Mouse (Mus musculus): ENCODE data around the gene Cd200r1. TPM values are rescaled to one million over a fixed set of nuclear protein-coding genes. Genes with fewer than 3 reads are reported as not detected.

Gene Cd200r1
- 0.62 and 0.81 TPM in 2 replicates for polyA plus RNA-seq (2015; fragmentation: Nextera tagmentation; extraction: Ambion mirVana)

DNA sequence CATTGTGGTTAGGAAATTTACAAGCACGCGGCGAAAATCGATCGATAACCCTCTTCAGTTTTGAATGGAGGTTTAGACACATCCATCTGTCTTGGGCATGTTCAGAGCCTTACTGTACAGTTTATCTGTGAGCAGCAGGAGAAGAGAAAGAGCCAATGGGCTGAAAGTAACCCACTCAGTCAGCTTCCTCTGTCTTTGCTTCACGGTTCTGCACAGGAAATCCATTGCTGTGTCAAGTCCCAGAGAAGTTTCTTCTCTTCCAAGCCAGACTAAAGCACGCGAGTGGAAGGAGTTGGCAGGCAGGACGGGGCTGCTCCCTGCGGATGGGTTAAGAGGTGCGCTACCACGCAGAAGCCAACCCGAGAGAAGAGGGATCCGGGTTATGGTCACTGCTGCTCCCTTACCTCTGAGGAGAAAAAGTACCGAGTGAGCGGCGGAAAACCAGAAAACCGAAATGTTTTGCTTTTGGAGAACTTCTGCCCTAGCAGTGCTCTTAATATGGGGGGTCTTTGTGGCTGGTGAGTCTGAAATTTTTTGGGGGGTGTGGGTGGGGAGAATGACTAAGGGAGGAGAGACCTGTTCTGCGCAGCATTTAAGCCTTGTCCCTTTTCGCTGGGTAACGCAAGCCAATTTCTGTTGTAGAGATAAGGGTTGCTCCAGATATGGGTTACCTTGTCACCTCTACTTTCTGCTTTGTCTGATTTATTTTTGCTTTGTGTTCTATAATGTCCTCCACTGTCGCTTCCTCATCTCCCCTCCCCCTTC is at the start of gene Cd200r1:
TSS of gene Cd200r1 (plus strand) at position 182 of the 765 bp plus-strand sequence.
- no peak for ATAC-seq (ENCODE audit: low read depth)
- Histone ChIP-seq H3K4me3 (no peak within 1 kb of the TSS), H3K4me1 (replicated peaks) (no peaks in the 10 kb centered on the region), H3K36me3 (no peaks in the 10 kb centered on the region), H3K27ac (replicated peaks) (no peak within 1 kb of the TSS), H3K27me3 (no peaks in the 10 kb centered on the region), H3K4me2 (no peak within 1 kb of the TSS), H3K9ac (no peak within 1 kb of the TSS), H3K9me3 (no peaks in the 10 kb centered on the region)
- WGBS = 84% methylated on average over 22 of the region's 22 CpGs

DNA sequence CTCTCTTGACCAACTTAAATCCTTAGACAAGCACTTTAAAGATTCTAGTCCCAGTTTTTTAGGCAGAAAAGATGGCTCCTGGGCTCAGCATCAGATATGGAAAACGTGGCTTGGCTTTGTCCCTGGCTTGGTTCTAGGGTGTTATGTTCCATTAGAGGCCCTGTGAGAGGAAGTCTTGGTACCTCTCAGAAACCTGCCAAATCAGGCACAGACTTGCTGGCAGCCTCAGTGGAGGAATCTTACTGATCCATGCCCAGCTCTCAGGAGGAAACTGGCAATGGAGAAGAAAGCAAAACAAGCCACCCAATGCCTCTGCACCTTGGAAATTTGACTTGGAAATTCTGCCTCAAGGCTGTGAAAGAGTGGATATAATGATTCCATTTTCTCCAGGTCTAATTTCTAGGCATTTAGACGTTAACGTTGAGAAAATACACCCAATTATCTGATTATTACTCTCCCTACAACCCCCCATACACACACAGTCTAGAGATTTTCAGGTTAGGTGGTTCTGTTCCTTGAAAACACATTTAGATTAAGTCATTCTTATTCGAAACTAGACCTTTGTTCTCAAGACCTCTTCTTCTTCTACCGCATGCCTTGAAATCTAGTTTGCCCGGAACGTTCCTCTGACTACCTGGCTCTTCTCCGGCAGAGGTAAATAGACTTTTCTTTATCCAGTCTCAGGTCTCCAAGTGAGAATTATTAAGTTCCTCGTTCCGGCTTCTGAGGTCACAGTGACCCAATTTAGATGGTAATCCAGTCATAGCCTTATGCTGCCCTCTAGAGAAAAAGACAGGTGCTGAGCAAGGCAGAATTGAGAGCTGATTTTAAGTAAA is 49.0 kb upstream of the Cd200r1 start:
- Histone ChIP-seq H3K9ac (no peak overlapping the region), H3K4me1 (replicated peaks) (peaks cover 8% of the 10 kb centered on the region), H3K4me3 (no peak overlapping the region), H3K9me3 (no peaks in the 10 kb centered on the region), H3K36me3 (peaks cover 11% of the 10 kb centered on the region; the same call in 1 of the 2 replicates), H3K27me3 (no peaks in the 10 kb centered on the region), H3K4me2 (no peak overlapping the region), H3K27ac (replicated peaks) (peak overlapping the region; percentile 46; the same call in 1 of the 2 replicates)
- WGBS = 37% methylated on average over 10 of the region's 10 CpGs
- peak; percentile 70 for ATAC-seq (ENCODE audit: low read depth)

DNA sequence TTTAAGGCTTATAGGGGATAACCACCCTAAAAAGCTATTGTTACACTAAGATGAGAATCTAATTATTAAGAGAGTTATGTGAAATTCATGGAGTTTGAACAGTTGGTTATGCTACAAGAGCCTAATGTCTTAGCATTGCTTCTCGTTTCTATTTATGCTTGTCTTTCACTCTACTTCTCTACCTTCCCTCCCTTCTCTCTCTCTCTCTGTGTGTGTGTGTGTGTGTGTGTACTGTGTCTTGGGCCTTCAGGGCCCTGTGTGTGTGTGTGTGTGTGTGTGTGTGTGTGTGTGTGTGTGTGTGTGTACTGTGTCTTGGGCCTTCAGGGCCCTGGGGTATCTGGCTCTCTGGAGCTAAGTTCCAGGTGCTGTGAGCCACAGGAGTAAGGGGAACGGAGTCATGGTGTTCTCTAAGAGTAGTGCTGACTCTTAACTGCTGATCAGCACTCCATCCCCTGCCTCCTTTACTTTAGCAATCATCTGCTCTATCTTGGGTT is 48.3 kb upstream of the Cd200r1 start:
- peak overlapping the region; percentile 41; the same call in 1 of the 2 replicates for H3K9ac ChIP-seq
- H3K4me2 ChIP-seq = no peak overlapping the region
- peaks cover 8% of the 10 kb centered on the region for H3K4me1 ChIP-seq (replicated peaks)
- H3K27ac ChIP-seq (replicated peaks) = no peak overlapping the region
- peaks cover 11% of the 10 kb centered on the region; the same call in 1 of the 2 replicates for H3K36me3 ChIP-seq
- WGBS = 70% methylated on average over 2 of the region's 2 CpGs
- H3K9me3 ChIP-seq = no peaks in the 10 kb centered on the region
- H3K27me3 ChIP-seq = no peaks in the 10 kb centered on the region
- ATAC-seq (ENCODE audit: low read depth) = peak; percentile 65; the same call in 1 of the 2 replicates
- no peak overlapping the region for H3K4me3 ChIP-seq

DNA sequence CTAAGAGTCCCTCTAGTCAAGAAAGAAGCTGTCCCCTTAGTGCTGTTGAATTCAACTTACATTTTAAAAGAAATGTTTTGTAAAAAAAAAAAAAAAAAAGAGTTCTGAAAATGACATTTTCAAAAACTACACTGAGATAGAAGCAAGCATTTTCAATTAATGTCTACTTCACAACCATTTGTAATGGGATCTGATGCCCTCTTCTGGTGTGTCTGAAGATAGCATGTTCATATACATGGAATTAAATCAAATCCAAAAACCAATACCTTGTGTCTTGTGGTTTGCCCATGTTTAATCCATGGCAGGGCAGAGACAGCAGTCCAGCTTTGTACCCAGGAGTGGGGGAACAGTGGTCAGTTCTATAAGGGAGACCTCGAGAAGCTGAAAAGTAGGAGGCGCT is 47.7 kb upstream of the Cd200r1 start:
- H3K4me3 ChIP-seq = no peak overlapping the region
- no peaks in the 10 kb centered on the region for H3K9me3 ChIP-seq
- H3K4me2 ChIP-seq = no peak overlapping the region
- H3K9ac ChIP-seq = no peak overlapping the region
- no peaks in the 10 kb centered on the region for H3K27me3 ChIP-seq
- peaks cover 12% of the 10 kb centered on the region for H3K4me1 ChIP-seq (replicated peaks)
- no peak for ATAC-seq (ENCODE audit: low read depth)
- H3K36me3 ChIP-seq = peaks cover 11% of the 10 kb centered on the region; the same call in 1 of the 2 replicates
- no peak overlapping the region for H3K27ac ChIP-seq (replicated peaks)
- 77% methylated on average over 2 of the region's 2 CpGs for WGBS

DNA sequence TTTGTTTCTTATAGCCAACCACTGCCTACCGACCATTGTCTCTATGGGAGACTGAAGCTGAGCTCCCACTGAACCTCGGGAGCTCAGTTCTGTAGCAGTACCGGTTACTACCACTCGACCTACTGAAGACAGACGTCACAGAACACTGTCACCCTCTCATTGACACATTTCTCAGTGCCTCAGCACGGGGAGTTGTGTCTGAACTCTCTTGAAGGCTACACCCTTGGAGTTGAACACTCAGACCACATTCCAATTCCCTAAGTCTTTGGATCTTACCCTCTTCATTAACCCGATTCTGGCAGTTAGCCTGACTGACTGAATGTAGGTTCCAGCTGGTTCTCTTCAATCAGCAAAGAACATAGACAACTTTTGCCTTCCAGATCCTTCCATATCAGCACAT is 46.2 kb upstream of the Cd200r1 start:
- H3K36me3 ChIP-seq = peaks cover 11% of the 10 kb centered on the region; the same call in 1 of the 2 replicates
- H3K27ac ChIP-seq (replicated peaks) = no peak overlapping the region
- no peak for ATAC-seq (ENCODE audit: low read depth)
- no peak overlapping the region for H3K9ac ChIP-seq
- H3K27me3 ChIP-seq = no peaks in the 10 kb centered on the region
- no peaks in the 10 kb centered on the region for H3K9me3 ChIP-seq
- WGBS = 75% methylated on average over 7 of the region's 7 CpGs
- no peak overlapping the region for H3K4me3 ChIP-seq
- no peak overlapping the region for H3K4me2 ChIP-seq
- peaks cover 21% of the 10 kb centered on the region for H3K4me1 ChIP-seq (replicated peaks)

DNA sequence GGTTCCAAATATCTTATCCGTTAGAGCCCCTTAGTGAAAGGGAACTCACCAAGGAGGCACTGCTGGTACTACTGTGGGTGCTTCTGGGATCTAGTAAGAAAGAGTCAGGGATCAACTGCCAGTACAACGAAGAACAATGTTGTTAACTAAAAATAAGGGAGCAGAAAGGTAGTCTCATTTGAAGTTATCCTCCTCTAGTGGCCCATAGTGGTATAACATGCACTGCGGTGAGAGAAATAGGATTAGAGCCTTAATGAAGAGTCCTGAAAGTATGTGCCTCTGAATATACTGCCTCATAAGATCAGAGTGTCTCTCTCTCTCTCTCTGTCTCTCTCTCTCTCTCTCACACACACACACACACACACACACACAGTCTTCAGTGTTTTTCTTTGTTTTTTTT is 45.0 kb upstream of the Cd200r1 start:
- Histone ChIP-seq H3K27me3 (no peaks in the 10 kb centered on the region), H3K4me1 (replicated peaks) (peaks cover 29% of the 10 kb centered on the region), H3K9me3 (no peaks in the 10 kb centered on the region), H3K9ac (no peak overlapping the region), H3K4me2 (no peak overlapping the region), H3K4me3 (no peak overlapping the region), H3K36me3 (peaks cover 11% of the 10 kb centered on the region; the same call in 1 of the 2 replicates), H3K27ac (replicated peaks) (no peak overlapping the region)
- WGBS = 82% methylated on average over 3 of the region's 3 CpGs
- ATAC-seq (ENCODE audit: low read depth) = no peak

DNA sequence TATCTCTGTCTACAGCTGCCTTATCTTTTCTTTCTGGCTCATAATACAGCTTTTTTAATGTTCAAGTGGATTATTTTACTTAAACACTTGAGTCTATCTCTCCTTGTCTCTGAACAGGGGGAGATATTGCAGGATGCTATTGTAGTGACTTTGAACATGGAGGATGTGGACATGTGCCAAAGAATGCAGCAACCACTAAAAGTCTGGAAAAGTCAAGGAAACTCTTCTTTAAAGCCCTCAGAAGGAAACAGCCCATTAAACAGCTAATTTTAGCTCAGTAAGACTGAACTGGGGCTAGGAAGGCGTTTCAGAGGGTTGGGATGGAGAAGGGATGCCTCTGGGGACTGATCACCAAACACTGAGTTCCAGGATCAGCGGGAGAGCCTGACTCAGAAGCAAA is 42.9 kb upstream of the Cd200r1 start:
- WGBS = 82% methylated on average over 2 of the region's 2 CpGs
- H3K4me2 ChIP-seq = no peak overlapping the region

DNA sequence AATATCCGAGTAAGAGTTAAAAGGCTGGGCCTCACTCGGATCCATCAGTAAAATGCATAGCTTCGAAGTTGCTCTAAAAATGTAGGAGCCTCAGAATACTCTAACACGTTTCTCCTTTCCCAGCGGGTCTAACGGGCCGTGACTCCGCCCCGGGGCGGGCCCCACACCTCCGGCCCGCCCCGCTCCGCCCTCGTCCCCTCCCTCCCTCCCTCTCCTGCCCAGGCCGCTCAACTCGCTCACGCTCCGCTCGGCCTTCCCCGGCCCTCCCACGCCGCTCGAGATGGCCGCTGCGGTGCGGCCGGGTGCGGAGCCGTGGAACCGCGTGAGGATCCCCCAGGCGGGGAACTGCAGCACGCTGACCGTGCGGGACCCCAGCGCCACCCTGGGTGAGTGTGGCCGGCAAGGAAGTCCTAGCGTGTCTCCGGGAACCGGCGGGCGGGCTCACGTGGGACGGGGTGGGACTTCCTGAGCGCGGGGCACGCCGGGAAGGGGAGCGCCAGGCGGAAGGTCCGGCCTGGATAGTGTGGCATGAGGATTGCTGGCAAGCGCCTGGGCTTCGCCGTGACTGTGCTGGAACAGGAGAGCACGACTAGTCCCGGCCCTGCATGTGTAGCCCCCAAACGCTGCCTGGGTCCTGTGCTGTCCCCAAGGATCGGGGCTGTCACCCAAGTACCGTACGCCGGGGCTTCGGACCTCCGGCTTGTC is 41.3 kb upstream of the Cd200r1 start, which contains the start of gene Nepro:
TSS of gene Nepro (plus strand) at position 219 of the 705 bp plus-strand sequence.
- Histone ChIP-seq H3K4me1 (replicated peaks) (peaks cover 29% of the 10 kb centered on the region), H3K9ac (peak within 1 kb of the TSS; percentile 82), H3K27me3 (no peaks in the 10 kb centered on the region), H3K36me3 (peaks cover 19% of the 10 kb centered on the region), H3K27ac (replicated peaks) (peak within 1 kb of the TSS; percentile 93), H3K4me3 (peak within 1 kb of the TSS; percentile 73), H3K4me2 (peak within 1 kb of the TSS; percentile 72), H3K9me3 (no peaks in the 10 kb centered on the region)
- peak; percentile 97 for ATAC-seq (ENCODE audit: low read depth)
- under 1% methylated on average over 64 of the region's 64 CpGs for WGBS

More for the DNA sequence above, 42.9 kb upstream of the Cd200r1 start:
- no peaks in the 10 kb centered on the region for H3K27me3 ChIP-seq
- no peak overlapping the region for H3K4me3 ChIP-seq
- no peak for ATAC-seq (ENCODE audit: low read depth)
- H3K4me1 ChIP-seq (replicated peaks) = peaks cover 29% of the 10 kb centered on the region
- no peak overlapping the region for H3K9ac ChIP-seq
- H3K27ac ChIP-seq (replicated peaks) = no peak overlapping the region
- peaks cover 13% of the 10 kb centered on the region for H3K36me3 ChIP-seq
- no peaks in the 10 kb centered on the region for H3K9me3 ChIP-seq

DNA sequence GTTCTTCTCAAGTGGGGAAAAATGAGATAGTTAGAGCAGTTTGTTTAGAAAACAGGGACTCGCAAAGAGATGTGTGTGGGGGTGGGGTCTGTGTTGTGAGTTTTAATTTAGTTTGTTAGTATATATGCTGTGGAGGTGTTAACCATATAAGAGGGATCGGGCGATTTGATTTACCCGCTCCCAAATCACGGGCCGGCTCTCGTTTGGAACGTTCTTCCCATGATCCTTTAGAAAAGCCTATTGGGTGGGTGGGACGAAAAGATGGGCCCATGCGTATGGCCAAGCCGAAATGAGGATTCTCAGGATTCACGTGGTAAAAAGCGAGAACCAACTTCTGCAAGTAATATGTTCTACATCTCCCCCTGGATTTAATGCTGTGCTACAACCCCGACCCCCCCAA is 40.7 kb upstream of the Cd200r1 start:
- peaks cover 29% of the 10 kb centered on the region for H3K4me1 ChIP-seq (replicated peaks)
- no peaks in the 10 kb centered on the region for H3K9me3 ChIP-seq
- peak overlapping the region; percentile 82 for H3K9ac ChIP-seq
- WGBS = under 1% methylated on average over 14 of the region's 14 CpGs
- H3K36me3 ChIP-seq = peaks cover 18% of the 10 kb centered on the region
- H3K27ac ChIP-seq (replicated peaks) = peak overlapping the region; percentile 93
- peak; percentile 55 for ATAC-seq (ENCODE audit: low read depth)
- peak overlapping the region; percentile 72 for H3K4me2 ChIP-seq
- H3K27me3 ChIP-seq = no peaks in the 10 kb centered on the region
- peak overlapping the region; percentile 73 for H3K4me3 ChIP-seq

DNA sequence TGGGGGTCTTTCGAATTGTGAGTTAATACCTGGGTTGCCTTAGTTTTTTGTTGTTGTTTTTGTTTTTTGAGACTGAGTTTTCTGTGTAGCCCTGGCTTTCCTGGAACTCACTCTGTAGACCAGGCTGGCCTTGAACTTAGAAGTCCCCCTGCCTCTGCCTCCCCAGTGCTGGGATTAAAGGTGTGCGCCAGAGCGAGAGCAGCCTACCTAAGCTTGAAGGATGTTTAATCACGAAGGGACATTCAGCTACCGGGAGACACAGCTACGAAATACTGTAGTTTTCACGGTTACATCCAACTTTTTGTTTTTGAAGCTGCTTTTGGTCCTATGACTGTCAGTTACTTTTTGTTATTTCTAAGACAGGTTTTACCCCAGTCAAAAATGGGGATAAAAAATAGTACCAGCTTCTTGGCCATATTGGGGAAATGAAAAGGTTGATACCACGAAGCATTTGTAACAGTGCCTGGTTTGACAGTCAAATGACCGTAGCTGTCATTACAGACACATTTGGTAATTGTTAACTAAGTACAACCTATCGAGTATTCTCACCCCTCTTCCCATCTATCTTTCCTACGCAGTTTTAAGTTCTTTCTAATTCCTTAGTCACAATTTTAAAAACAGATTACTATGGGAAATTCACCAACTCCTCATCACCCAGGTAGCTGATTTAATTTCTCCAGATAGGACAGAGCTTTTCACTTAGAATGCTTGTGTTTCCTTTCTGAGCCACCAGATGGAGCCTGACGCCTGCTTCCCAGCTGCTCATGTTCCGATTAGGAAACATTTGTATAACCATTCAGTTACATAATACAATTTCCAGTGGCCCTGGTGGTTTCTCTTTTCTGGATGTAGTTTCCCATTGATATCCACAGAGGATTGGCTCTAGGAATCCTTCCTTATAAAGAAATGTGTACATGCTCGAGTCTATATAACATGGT is 40.0 kb upstream of the Cd200r1 start:
- 48% methylated on average over 14 of the region's 14 CpGs for WGBS
- Histone ChIP-seq H3K27me3 (no peaks in the 10 kb centered on the region), H3K9me3 (no peaks in the 10 kb centered on the region), H3K4me3 (peak overlapping the region; percentile 73), H3K27ac (replicated peaks) (peak overlapping the region; percentile 93; the same call in 1 of the 2 replicates), H3K36me3 (peaks cover 19% of the 10 kb centered on the region), H3K4me2 (peak overlapping the region; percentile 72), H3K9ac (peak overlapping the region; percentile 82), H3K4me1 (replicated peaks) (peaks cover 29% of the 10 kb centered on the region)
- ATAC-seq (ENCODE audit: low read depth) = no peak

DNA sequence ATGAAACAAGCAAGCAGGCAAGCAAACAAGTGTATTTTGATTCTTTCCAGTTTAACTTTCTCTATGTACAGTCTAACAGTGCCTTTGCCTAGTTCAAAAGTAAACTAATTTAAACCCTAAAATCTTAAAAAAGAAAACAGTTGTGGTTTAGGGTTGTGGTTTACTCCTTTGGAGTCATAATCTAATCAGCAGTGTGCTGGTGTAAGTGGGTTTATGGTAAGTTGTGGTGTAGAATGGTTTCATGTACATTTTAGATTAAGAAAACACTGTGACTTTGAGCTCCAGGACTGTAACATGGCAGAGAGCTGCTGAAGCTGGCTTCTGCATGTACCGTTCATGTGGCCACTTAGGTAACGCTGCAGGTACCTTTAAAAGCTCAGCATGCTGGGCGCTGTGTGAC is 38.0 kb upstream of the Cd200r1 start:
- peaks cover 37% of the 10 kb centered on the region for H3K36me3 ChIP-seq
- H3K4me3 ChIP-seq = no peak overlapping the region
- H3K27ac ChIP-seq (replicated peaks) = no peak overlapping the region
- no peak overlapping the region for H3K9ac ChIP-seq
- no peaks in the 10 kb centered on the region for H3K9me3 ChIP-seq
- no peak for ATAC-seq (ENCODE audit: low read depth)
- H3K4me2 ChIP-seq = no peak overlapping the region
- H3K4me1 ChIP-seq (replicated peaks) = peaks cover 28% of the 10 kb centered on the region
- H3K27me3 ChIP-seq = no peaks in the 10 kb centered on the region
- WGBS = 98% methylated on average over 3 of the region's 3 CpGs
